Mouse (Mus musculus) embryo, embryonic 11.5 days (tissue): ENCODE results near the gene Ilf2.

ENCODE experiments used
- DNase-seq: peaks from one replicate; pipeline ENCODE4 v3.0.0-alpha.2; 2012; ENCODE audit warnings: low read depth, low spot score

Gene Ilf2

GRCm38 (mm10) chr3:90508950-90509746 is 33.2 kb downstream of the Ilf2 start, which contains the start of gene Chtop:
Chtop (minus strand) TSS chr3:90509498.
- DNase-seq, result peak; percentile 99

- no peak for DNase-seq
These were observed 33.8 kb downstream of the Ilf2 start for GRCm38 (mm10) chr3:90509747-90510123.

GRCm38 (mm10) chr3:90512276-90512675 is 36.4 kb downstream of the Ilf2 start:
- no peak for DNase-seq

- no peak for DNase-seq
These were observed 37.2 kb downstream of the Ilf2 start for GRCm38 (mm10) chr3:90512948-90513642.

- DNase-seq, result peak; percentile 20
These were observed 38.1 kb downstream of the Ilf2 start, which contains the start of the genes S100a1 and S100a13 for GRCm38 (mm10) chr3:90513796-90514590. S100a1 (minus strand) TSS chr3:90514392. S100a13 (plus strand) TSS chr3:90514435.

GRCm38 (mm10) chr3:90514691-90515090 is 38.8 kb downstream of the Ilf2 start:
- peak; percentile 36 for DNase-seq

- DNase-seq, result no peak
These were observed 39.3 kb downstream of the Ilf2 start for GRCm38 (mm10) chr3:90515242-90515641.

- DNase-seq, result no peak
These were observed 39.9 kb downstream of the Ilf2 start for GRCm38 (mm10) chr3:90515789-90516188.

- DNase-seq, result no peak
These were observed 41.8 kb downstream of the Ilf2 start for GRCm38 (mm10) chr3:90517711-90518110.

GRCm38 (mm10) chr3:90525421-90525820 is 49.5 kb downstream of the Ilf2 start:
- DNase-seq, result no peak

GRCm38 (mm10) chr3:90526076-90526475 is 50.1 kb downstream of the Ilf2 start:
- DNase-seq, result no peak

GRCm38 (mm10) chr3:90526580-90526979 is 50.7 kb downstream of the Ilf2 start, which contains the start of gene S100a14:
S100a14 (plus strand) TSS chr3:90526856.
- no peak for DNase-seq

GRCm38 (mm10) chr3:90527291-90527873 is 51.5 kb downstream of the Ilf2 start:
- no peak for DNase-seq

- no peak for DNase-seq
These were observed 55.8 kb downstream of the Ilf2 start for GRCm38 (mm10) chr3:90531713-90532112.

- DNase-seq, result no peak
These were observed 59.5 kb downstream of the Ilf2 start for GRCm38 (mm10) chr3:90535446-90535845.

GRCm38 (mm10) chr3:90537141-90537904 is 61.4 kb downstream of the Ilf2 start, which contains the start of gene S100a16:
S100a16 (plus strand) TSS chr3:90537254.
- no peak for DNase-seq

GRCm38 (mm10) chr3:90537905-90538296 is 62.0 kb downstream of the Ilf2 start:
- DNase-seq, result no peak
